Mouse (Mus musculus) layer of hippocampus, postnatal 10 days (tissue): ENCODE data around the gene Mdfi. TPM values are rescaled to one million over a fixed set of nuclear protein-coding genes. Genes with fewer than 3 reads are reported as not detected.

Source experiments
- DNase-seq, 2 experiments: peaks; one replicate each; pipeline ENCODE4 v3.0.0; 2021; ENCODE audit warnings: low spot score in 2 of 2
- total RNA-seq, 2 experiments: library from RNA; stranded (reverse); gene quantifications; 2 replicates each; pipeline ENCODE4 v1.2.3; 2021

The Mdfi gene
- total RNA-seq, 2 experiments from 2014 or later: 1.3 to 2.0 TPM

- no peak for DNase-seq
Measured at GRCm38 (mm10) chr17:47847985-47848384, 13.5 kb upstream of the Mdfi start.

- no peak for DNase-seq
Measured at GRCm38 (mm10) chr17:47845609-47846008, 11.1 kb upstream of the Mdfi start.

- DNase-seq: no peak
Measured at GRCm38 (mm10) chr17:47843465-47843864, 9.0 kb upstream of the Mdfi start.

- DNase-seq: peak in 1 of 2 experiments; percentile 30
Measured at GRCm38 (mm10) chr17:47841931-47842623, 7.6 kb upstream of the Mdfi start.

GRCm38 (mm10) chr17:47841521-47841920 is 7.0 kb upstream of the Mdfi start:
- DNase-seq: no peak

GRCm38 (mm10) chr17:47837808-47838207 is 3.3 kb upstream of the Mdfi start:
- no peak for DNase-seq

GRCm38 (mm10) chr17:47833628-47834481 is 636 bp downstream of the Mdfi start:
- no peak for DNase-seq

GRCm38 (mm10) chr17:47833029-47833627 is 1.4 kb downstream of the Mdfi start:
- peak in 1 of 2 experiments; percentile 36 for DNase-seq

- DNase-seq: no peak
Measured at GRCm38 (mm10) chr17:47832501-47833028, 1.9 kb downstream of the Mdfi start.

- DNase-seq: no peak
Measured at GRCm38 (mm10) chr17:47831772-47832171, 2.7 kb downstream of the Mdfi start.

GRCm38 (mm10) chr17:47831161-47831560 is 3.3 kb downstream of the Mdfi start:
- no peak for DNase-seq

GRCm38 (mm10) chr17:47821339-47821738 is 13.2 kb downstream of the Mdfi start:
- DNase-seq: no peak

GRCm38 (mm10) chr17:47818038-47818725 is 16.3 kb downstream of the Mdfi start:
- no peak for DNase-seq

GRCm38 (mm10) chr17:47815446-47815845 is 19.0 kb downstream of the Mdfi start:
- no peak for DNase-seq

GRCm38 (mm10) chr17:47814496-47814895 is 20.0 kb downstream of the Mdfi start:
- no peak for DNase-seq

- no peak for DNase-seq
Measured at GRCm38 (mm10) chr17:47813616-47814015, 20.9 kb downstream of the Mdfi start.

GRCm38 (mm10) chr17:47812200-47812599 is 22.3 kb downstream of the Mdfi start:
- no peak for DNase-seq

- DNase-seq: no peak
Measured at GRCm38 (mm10) chr17:47811265-47811800, 23.2 kb downstream of the Mdfi start.

GRCm38 (mm10) chr17:47806230-47806629 is 28.3 kb downstream of the Mdfi start:
- DNase-seq: no peak

GRCm38 (mm10) chr17:47805047-47805835 is 29.2 kb downstream of the Mdfi start:
- DNase-seq: no peak
